Mouse (Mus musculus) megakaryocyte, embryonic 14.5 days (primary cell): Measurements from ENCODE around the gene Skint3.

ENCODE experiments used
- FLI1 ChIP-seq: IDR thresholded peaks from 2 replicates; pipeline ENCODE4 v1.6.1; 2012; ENCODE audit warnings: low read length, inconsistent platforms, mixed read lengths
- GATA1 ChIP-seq: IDR thresholded peaks from 3 replicates; pipeline ENCODE4 v1.6.1; 2012; ENCODE audit warnings: mixed read lengths, low read length, inconsistent platforms, borderline replicate concordance

GRCm38 (mm10) chr4:112302305-112302704, 70.3 kb downstream of the Skint3 start:
- no peak for TF ChIP-seq GATA1
- TF ChIP-seq FLI1, result no peak
